Mouse (Mus musculus) neural tube, embryonic 12.5 days (tissue): ENCODE results near the gene Pcdh9. TPM values are rescaled to one million over a fixed set of nuclear protein-coding genes. Genes with fewer than 3 reads are reported as not detected.

Experiments used
- ATAC-seq: fragments of 200-750 bp; cut with Nextera tagmentation; 2 replicates; pipeline ENCODE4 v1.8.0; 2017; ENCODE audit warnings: low read depth, mild to moderate bottlenecking, moderate TSS enrichment, moderate library complexity; ENCODE audit not compliant: low FRiP score
- H3K27ac ChIP-seq: fragments of 300-500 bp; sonication (generic); 2 replicates; pipeline ENCODE4 v1.5.1; 2016
- H3K27me3 ChIP-seq: fragments of 300-500 bp; sonication (generic); replicated peaks from 2 replicates; pipeline ENCODE4 v1.6.1; 2016; ENCODE audit warnings: mild to moderate bottlenecking
- H3K36me3 ChIP-seq: fragments of 300-500 bp; sonication (generic); 2 replicates; pipeline ENCODE4 v1.6.1; 2016; ENCODE audit warnings: mild to moderate bottlenecking
- H3K4me1 ChIP-seq: fragments of 300-500 bp; sonication (generic); 2 replicates; pipeline ENCODE4 v1.6.1; 2016
- H3K4me2 ChIP-seq: fragments of 300-500 bp; sonication (generic); replicated peaks from 2 replicates; pipeline ENCODE4 v1.6.1; 2016; ENCODE audit warnings: mild to moderate bottlenecking
- H3K4me3 ChIP-seq: fragments of 300-500 bp; sonication (generic); 2 replicates; pipeline ENCODE4 v1.5.1; 2016
- H3K9ac ChIP-seq: fragments of 300-500 bp; sonication (generic); 2 replicates; pipeline ENCODE4 v1.6.1; 2016; ENCODE audit warnings: mild to moderate bottlenecking
- H3K9me3 ChIP-seq: fragments of 300-500 bp; sonication (generic); 2 replicates; pipeline ENCODE4 v1.6.1; 2016; ENCODE audit warnings: mild to moderate bottlenecking
- WGBS: fragments of 180-500 bp; shearing (Covaris S2); methylation state at CpG from one replicate; pipeline ENCODE4 v1.1.7; 2016; 5-methylcytosine and 5-hydroxymethylcytosine counted together
- polyA plus RNA-seq: library from polyadenylated mRNA; unstranded; fragments of >200 nt; fragmentation: Nextera tagmentation; extraction: Ambion mirVana; gene quantifications from 2 replicates; pipeline ENCODE4 v1.2.1, GENCODE M21; 2016

The Pcdh9 gene
- 76.6 and 86.2 TPM in 2 replicates for polyA plus RNA-seq

- H3K36me3 ChIP-seq = peaks cover 9% of the 10 kb centered on the region; the same call in 1 of the 2 replicates
- no peaks in the 10 kb centered on the region for H3K27me3 ChIP-seq
- peak within 1 kb of the TSS; percentile 85 for H3K4me2 ChIP-seq
- peak within 1 kb of the TSS; percentile 55 for H3K4me3 ChIP-seq
- ATAC-seq = peak; percentile 99
- H3K27ac ChIP-seq = peak within 1 kb of the TSS; percentile 1
- H3K4me1 ChIP-seq = peaks cover 5% of the 10 kb centered on the region
- H3K9ac ChIP-seq = peak within 1 kb of the TSS; percentile 62
- under 1% methylated on average over 50 of the region's 50 CpGs for WGBS
- no peaks in the 10 kb centered on the region for H3K9me3 ChIP-seq
These were observed at the start of gene Pcdh9 for GRCm38 (mm10) chr14:93890519-93891370. Gene Pcdh9, minus strand, starts transcription at chr14:93890679.

GRCm38 (mm10) chr14:93906928-93907327, 16.4 kb upstream of the Pcdh9 start:
- Histone ChIP-seq H3K27ac (no peak overlapping the region), H3K27me3 (no peaks in the 10 kb centered on the region), H3K9me3 (no peaks in the 10 kb centered on the region), H3K4me3 (no peak overlapping the region), H3K4me1 (no peaks in the 10 kb centered on the region), H3K9ac (no peak overlapping the region), H3K4me2 (no peak overlapping the region), H3K36me3 (no peaks in the 10 kb centered on the region)
- ATAC-seq = no peak
- 79% methylated on average over 1 of the region's 1 CpGs for WGBS

- no peaks in the 10 kb centered on the region for H3K9me3 ChIP-seq
- no peak for ATAC-seq
- no peaks in the 10 kb centered on the region for H3K36me3 ChIP-seq
- H3K4me2 ChIP-seq = no peak overlapping the region
- H3K4me1 ChIP-seq = no peaks in the 10 kb centered on the region
- no peak overlapping the region for H3K9ac ChIP-seq
- H3K27ac ChIP-seq = no peak overlapping the region
- H3K27me3 ChIP-seq = no peaks in the 10 kb centered on the region
- H3K4me3 ChIP-seq = no peak overlapping the region
These were observed 8.1 kb upstream of the Pcdh9 start for GRCm38 (mm10) chr14:93898533-93898932.

GRCm38 (mm10) chr14:93895131-93895530, 4.7 kb upstream of the Pcdh9 start:
- 88% methylated on average over 3 of the region's 3 CpGs for WGBS
- Histone ChIP-seq H3K9me3 (no peaks in the 10 kb centered on the region), H3K4me3 (no peak overlapping the region), H3K36me3 (no peaks in the 10 kb centered on the region), H3K27me3 (no peaks in the 10 kb centered on the region), H3K9ac (no peak overlapping the region), H3K4me2 (no peak overlapping the region), H3K4me1 (no peaks in the 10 kb centered on the region; the same call in 1 of the 2 replicates), H3K27ac (no peak overlapping the region)
- ATAC-seq = no peak

- H3K27me3 ChIP-seq = no peaks in the 10 kb centered on the region
- H3K9me3 ChIP-seq = no peaks in the 10 kb centered on the region
- H3K9ac ChIP-seq = peak overlapping the region; percentile 62
- peak overlapping the region; percentile 55 for H3K4me3 ChIP-seq
- H3K4me2 ChIP-seq = peak overlapping the region; percentile 85
- 1% methylated on average over 13 of the region's 13 CpGs for WGBS
- peaks cover 3% of the 10 kb centered on the region; the same call in 1 of the 2 replicates for H3K36me3 ChIP-seq
- ATAC-seq = peak; percentile 38; the same call in 1 of the 2 replicates
- H3K4me1 ChIP-seq = peaks cover 5% of the 10 kb centered on the region
- peak overlapping the region; percentile 1; the same call in 1 of the 2 replicates for H3K27ac ChIP-seq
These were observed 880 bp upstream of the Pcdh9 start for GRCm38 (mm10) chr14:93891371-93891746.

- peak overlapping the region; percentile 85 for H3K4me2 ChIP-seq
- H3K27me3 ChIP-seq = no peaks in the 10 kb centered on the region
- H3K9me3 ChIP-seq = no peaks in the 10 kb centered on the region
- under 1% methylated on average over 20 of the region's 20 CpGs for WGBS
- peak; percentile 44 for ATAC-seq
- peak overlapping the region; percentile 62 for H3K9ac ChIP-seq
- peaks cover 5% of the 10 kb centered on the region for H3K4me1 ChIP-seq
- peak overlapping the region; percentile 1; the same call in 1 of the 2 replicates for H3K27ac ChIP-seq
- H3K36me3 ChIP-seq = peaks cover 9% of the 10 kb centered on the region; the same call in 1 of the 2 replicates
- H3K4me3 ChIP-seq = peak overlapping the region; percentile 55
These were observed 500 bp downstream of the Pcdh9 start for GRCm38 (mm10) chr14:93889839-93890518.

GRCm38 (mm10) chr14:93889231-93889630, 1.2 kb downstream of the Pcdh9 start:
- Histone ChIP-seq H3K4me3 (peak overlapping the region; percentile 55), H3K36me3 (peaks cover 9% of the 10 kb centered on the region; the same call in 1 of the 2 replicates), H3K4me1 (peaks cover 5% of the 10 kb centered on the region), H3K9ac (peak overlapping the region; percentile 62; the same call in 1 of the 2 replicates), H3K4me2 (peak overlapping the region; percentile 85), H3K9me3 (no peaks in the 10 kb centered on the region), H3K27ac (no peak overlapping the region), H3K27me3 (no peaks in the 10 kb centered on the region)
- WGBS = 51% methylated on average over 6 of the region's 6 CpGs
- no peak for ATAC-seq

- peaks cover 9% of the 10 kb centered on the region; the same call in 1 of the 2 replicates for H3K36me3 ChIP-seq
- H3K4me2 ChIP-seq = peak overlapping the region; percentile 85
- peaks cover 5% of the 10 kb centered on the region for H3K4me1 ChIP-seq
- no peak overlapping the region for H3K9ac ChIP-seq
- WGBS = 85% methylated on average over 5 of the region's 5 CpGs
- H3K9me3 ChIP-seq = no peaks in the 10 kb centered on the region
- peak overlapping the region; percentile 55 for H3K4me3 ChIP-seq
- H3K27ac ChIP-seq = no peak overlapping the region
- H3K27me3 ChIP-seq = no peaks in the 10 kb centered on the region
- no peak for ATAC-seq
These were observed 2.1 kb downstream of the Pcdh9 start for GRCm38 (mm10) chr14:93888346-93888745.

GRCm38 (mm10) chr14:93887066-93887465, 3.4 kb downstream of the Pcdh9 start:
- Histone ChIP-seq H3K27me3 (no peaks in the 10 kb centered on the region), H3K9me3 (no peaks in the 10 kb centered on the region), H3K27ac (no peak overlapping the region), H3K36me3 (peaks cover 9% of the 10 kb centered on the region; the same call in 1 of the 2 replicates), H3K4me3 (0 out of 2 replicates have a peak overlapping the region, but pooled peaks have one; percentile 55), H3K4me1 (peaks cover 5% of the 10 kb centered on the region), H3K4me2 (peak overlapping the region; percentile 85), H3K9ac (no peak overlapping the region)
- 85% methylated on average over 7 of the region's 7 CpGs for WGBS
- ATAC-seq = no peak

GRCm38 (mm10) chr14:93885551-93886084, 4.9 kb downstream of the Pcdh9 start:
- H3K9me3 ChIP-seq = no peaks in the 10 kb centered on the region
- no peaks in the 10 kb centered on the region for H3K27me3 ChIP-seq
- no peak overlapping the region for H3K27ac ChIP-seq
- peak overlapping the region; percentile 30 for H3K4me2 ChIP-seq
- H3K9ac ChIP-seq = no peak overlapping the region
- no peak for ATAC-seq
- H3K4me1 ChIP-seq = peaks cover 5% of the 10 kb centered on the region; the same call in 1 of the 2 replicates
- H3K4me3 ChIP-seq = no peak overlapping the region
- H3K36me3 ChIP-seq = peaks cover 9% of the 10 kb centered on the region; the same call in 1 of the 2 replicates
- 74% methylated on average over 11 of the region's 11 CpGs for WGBS

GRCm38 (mm10) chr14:93884467-93884866, 6.0 kb downstream of the Pcdh9 start:
- Histone ChIP-seq H3K36me3 (peaks cover 9% of the 10 kb centered on the region; the same call in 1 of the 2 replicates), H3K4me2 (peak overlapping the region; percentile 35; the same call in 1 of the 2 replicates), H3K4me3 (no peak overlapping the region), H3K4me1 (peaks cover 5% of the 10 kb centered on the region; the same call in 1 of the 2 replicates), H3K27ac (no peak overlapping the region), H3K9ac (no peak overlapping the region), H3K27me3 (no peaks in the 10 kb centered on the region), H3K9me3 (no peaks in the 10 kb centered on the region)
- 8% methylated on average over 2 of the region's 2 CpGs for WGBS
- ATAC-seq = peak; percentile 76

- no peak for ATAC-seq
- WGBS = 90% methylated on average over 1 of the region's 1 CpGs
- no peaks in the 10 kb centered on the region for H3K27me3 ChIP-seq
- H3K27ac ChIP-seq = no peak overlapping the region
- peaks cover 2% of the 10 kb centered on the region; the same call in 1 of the 2 replicates for H3K4me1 ChIP-seq
- no peak overlapping the region for H3K4me2 ChIP-seq
- H3K36me3 ChIP-seq = no peaks in the 10 kb centered on the region
- no peak overlapping the region for H3K9ac ChIP-seq
- H3K9me3 ChIP-seq = no peaks in the 10 kb centered on the region
- H3K4me3 ChIP-seq = no peak overlapping the region
These were observed 10.4 kb downstream of the Pcdh9 start for GRCm38 (mm10) chr14:93880071-93880470.
